Mouse (Mus musculus) C2C12 (cell line): Measurements from ENCODE around the gene Lmna.

Experiments used
- CEBPB ChIP-seq: IDR thresholded peaks from one replicate; pipeline ENCODE4 v1.6.1; 2011; ENCODE audit warnings: low read depth, mild to moderate bottlenecking, control low read depth, moderate library complexity
- CTCF ChIP-seq: IDR thresholded peaks from one replicate; pipeline ENCODE4 v1.5.1; 2011; ENCODE audit not compliant: control insufficient read depth, insufficient read depth, insufficient read length
- FOSL1 ChIP-seq: IDR thresholded peaks from one replicate; pipeline ENCODE4 v1.8.0; 2011; ENCODE audit warnings: mild to moderate bottlenecking, low read length; ENCODE audit not compliant: poor library complexity, insufficient read depth, severe bottlenecking
- MAX ChIP-seq: IDR thresholded peaks from one replicate; pipeline ENCODE4 v1.6.1; 2011; ENCODE audit warnings: mild to moderate bottlenecking, control low read depth
- MYOD1 ChIP-seq: IDR thresholded peaks from one replicate; pipeline ENCODE4 v1.6.1; 2011; ENCODE audit warnings: low read depth; ENCODE audit not compliant: control insufficient read depth, insufficient read length
- MYOG ChIP-seq: IDR thresholded peaks from one replicate; pipeline ENCODE4 v1.6.1; 2011; ENCODE audit not compliant: control insufficient read depth, insufficient read length; ENCODE audit errors: extremely low read depth
- USF1 ChIP-seq: IDR thresholded peaks from one replicate; pipeline ENCODE4 v1.6.1; 2011; ENCODE audit warnings: low read depth, mild to moderate bottlenecking, control low read depth, moderate library complexity

DNA sequence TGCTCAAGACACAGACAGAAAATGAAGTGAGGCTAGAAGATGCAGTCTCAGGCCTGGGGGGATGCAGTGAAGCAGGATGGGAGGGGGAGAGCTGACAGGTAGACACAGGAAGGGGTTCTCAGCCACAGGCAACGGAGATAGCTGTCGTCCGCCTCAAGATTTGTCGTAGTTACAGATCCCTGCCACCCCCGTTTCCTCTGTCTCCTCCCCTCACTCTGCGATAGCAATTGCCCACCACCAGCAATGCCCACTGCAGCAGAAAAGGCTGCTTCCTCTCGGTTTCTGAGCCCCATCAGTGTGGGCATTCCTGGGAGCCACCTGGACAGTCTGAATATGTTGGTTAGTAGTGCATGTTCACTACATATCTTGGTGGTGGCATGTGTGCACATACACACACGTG lies 56.4 kb downstream of the Lmna start:
- TF ChIP-seq CEBPB: no peak
- TF ChIP-seq CTCF: no peak
- TF ChIP-seq MAX: no peak
- no peak for TF ChIP-seq USF1
- TF ChIP-seq MYOD1: no peak
- no peak for TF ChIP-seq MYOG
- no peak for TF ChIP-seq FOSL1
